ENCODE assay signal across 8 mouse cellular contexts in the genomic region with DNA sequence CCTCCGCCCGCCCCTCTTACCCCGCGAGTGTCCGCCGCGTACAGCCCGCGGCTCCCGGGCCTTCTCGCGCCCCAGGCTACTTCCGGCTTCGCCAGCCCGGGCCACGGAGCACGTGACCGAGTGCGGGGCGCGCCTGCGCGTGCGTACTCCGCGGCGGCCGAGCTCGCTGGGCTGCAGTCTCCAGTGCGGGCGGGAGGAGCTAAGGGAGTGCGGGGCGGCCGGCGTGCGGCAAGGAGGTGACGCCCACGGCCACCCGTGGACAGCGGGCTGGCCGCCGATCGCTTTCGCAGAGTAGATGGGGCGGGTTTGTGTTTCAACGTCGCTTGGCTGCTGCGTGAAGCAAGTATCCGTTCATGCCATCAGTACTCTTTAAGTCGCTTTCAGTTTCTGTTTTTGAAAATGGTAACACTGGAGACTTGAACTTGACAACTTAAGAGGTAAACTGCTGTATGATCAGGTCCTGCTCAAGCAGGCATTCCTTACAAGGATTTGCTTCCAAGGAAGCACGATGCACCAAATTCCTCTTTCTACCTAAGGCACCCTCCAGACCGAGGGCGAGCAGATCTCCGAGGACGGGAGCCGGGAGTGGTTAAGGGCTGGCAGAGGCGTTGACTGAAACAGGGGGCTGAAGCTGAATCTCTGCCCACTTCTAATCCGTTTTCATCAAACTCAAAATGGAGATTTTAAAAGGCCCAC. TPM values are rescaled to one million over a fixed set of nuclear protein-coding genes. Genes with fewer than 3 reads are reported as not detected.
DNase-seq lines count a peak whose midpoint lies in the region; ATAC-seq lines count a peak whose summit lies in the region.

A gene (minus strand): TSS at position 113 of the 696 bp plus-strand sequence.

- no peaks in the 10 kb centered on the region for H3K9me3 ChIP-seq in embryonic facial prominence, embryonic 14.5 days (ENCODE audit: control insufficient read depth, low read length)
- no peaks in the 10 kb centered on the region for H3K9me3 ChIP-seq in kidney, embryonic 14.5 days (ENCODE audit: control insufficient read depth, low read length)
- no peaks in the 10 kb centered on the region for H3K9me3 ChIP-seq in limb, embryonic 15.5 days

- peak within 1 kb of the TSS; percentile 95 for H3K9ac ChIP-seq in embryonic facial prominence, embryonic 14.5 days (ENCODE audit: low read depth, low read length)
- H3K9ac ChIP-seq in kidney, embryonic 14.5 days (ENCODE audit: low read depth, low read length), result peak within 1 kb of the TSS; percentile 92
- H3K9ac ChIP-seq in limb, embryonic 15.5 days, result peak within 1 kb of the TSS; percentile 87

- WGBS in embryonic facial prominence, embryonic 14.5 days, result under 1% methylated on average over 41 of the region's 58 CpGs
- under 1% methylated on average over 42 of the region's 58 CpGs for WGBS in kidney, embryonic 14.5 days
- under 1% methylated on average over 52 of the region's 58 CpGs for WGBS in limb, embryonic 15.5 days

- peak within 1 kb of the TSS; percentile 81 for H3K27ac ChIP-seq in embryonic facial prominence, embryonic 14.5 days (replicated peaks; ENCODE audit: low read depth, low read length)
- H3K27ac ChIP-seq in kidney, embryonic 14.5 days (ENCODE audit: low read depth, low read length), result peak within 1 kb of the TSS; percentile 62
- peak within 1 kb of the TSS; percentile 82 for H3K27ac ChIP-seq in limb, embryonic 15.5 days

- peak within 1 kb of the TSS; percentile 84 for H3K4me3 ChIP-seq in embryonic facial prominence, embryonic 14.5 days (ENCODE audit: low read depth, low read length)
- H3K4me3 ChIP-seq in kidney, embryonic 14.5 days (ENCODE audit: low read length), result peak within 1 kb of the TSS; percentile 85
- peak within 1 kb of the TSS; percentile 85 for H3K4me3 ChIP-seq in limb, embryonic 15.5 days

- ATAC-seq in embryonic facial prominence, embryonic 14.5 days (ENCODE audit: low read depth), result peak; percentile 98
- peak; percentile 98 for ATAC-seq in kidney, embryonic 14.5 days (ENCODE audit: low FRiP score, low TSS enrichment)
- ATAC-seq in limb, embryonic 15.5 days (ENCODE audit: insufficient number of reproducible peaks, low FRiP score, low TSS enrichment, low read depth), result peak; percentile 95

- peak within 1 kb of the TSS; percentile 73 for H3K4me2 ChIP-seq in embryonic facial prominence, embryonic 14.5 days (ENCODE audit: low read depth, low read length)
- H3K4me2 ChIP-seq in kidney, embryonic 14.5 days (replicated peaks; ENCODE audit: low read depth, low read length), result peak within 1 kb of the TSS; percentile 57
- H3K4me2 ChIP-seq in limb, embryonic 15.5 days, result peak within 1 kb of the TSS; percentile 63

- DNase-seq in 3T3-L1 (ENCODE audit: low read depth, low spot score), result peak; percentile 79
- DNase-seq in adrenal gland, postnatal 4 days (ENCODE audit: low spot score in 2 of 2), result peak; percentile 87 to 88
- DNase-seq in embryonic facial prominence, embryonic 14.5 days (ENCODE audit: low spot score), result peak; percentile 95
- peak; percentile 92 for DNase-seq in heart, adult 8-10 months (ENCODE audit: low spot score)
- peak; percentile 88 to 92 for DNase-seq in monocyte, adult 2 months (ENCODE audit: low read depth in 1 of 2, low spot score in 2 of 2)
- DNase-seq in spleen, postnatal 36 days (ENCODE audit: low spot score in 2 of 2), result peak; percentile 91 to 92

- H3K36me3 ChIP-seq in embryonic facial prominence, embryonic 14.5 days (ENCODE audit: control insufficient read depth, insufficient read depth, low read length), result peaks cover 26% of the 10 kb centered on the region
- H3K36me3 ChIP-seq in kidney, embryonic 14.5 days (ENCODE audit: control insufficient read depth, insufficient read depth, low read length), result peaks cover 31% of the 10 kb centered on the region
- peaks cover 44% of the 10 kb centered on the region for H3K36me3 ChIP-seq in limb, embryonic 15.5 days

- H3K4me1 ChIP-seq in embryonic facial prominence, embryonic 14.5 days (ENCODE audit: control insufficient read depth, insufficient read depth, low read length), result peaks cover 8% of the 10 kb centered on the region
- H3K4me1 ChIP-seq in kidney, embryonic 14.5 days (ENCODE audit: control insufficient read depth, insufficient read depth, low read length), result peaks cover 9% of the 10 kb centered on the region; the same call in 1 of the 2 replicates
- H3K4me1 ChIP-seq in limb, embryonic 15.5 days, result peaks cover 11% of the 10 kb centered on the region; the same call in 1 of the 2 replicates

- no peaks in the 10 kb centered on the region for H3K27me3 ChIP-seq in embryonic facial prominence, embryonic 14.5 days (replicated peaks; ENCODE audit: control insufficient read depth, insufficient read depth, low read length)
- no peaks in the 10 kb centered on the region for H3K27me3 ChIP-seq in kidney, embryonic 14.5 days (ENCODE audit: control insufficient read depth, insufficient read depth, low read length)
- no peaks in the 10 kb centered on the region for H3K27me3 ChIP-seq in limb, embryonic 15.5 days

RNA-seq across cellular contexts. Expression of the gene that starts here (rescaled TPM):
- 10 to 100 TPM; 44.3 to 53.2 TPM for total RNA-seq in adrenal gland, postnatal 4 days (2021)
- 28.6 and 32.4 TPM in 2 replicates for polyA plus RNA-seq in embryonic facial prominence, embryonic 14.5 days (2014; fragmentation: Nextera tagmentation; extraction: Ambion mirVana)
- total RNA-seq in heart, adult 8-10 months (2022), result 10 to 100 TPM; 12.0 to 17.2 (median 16.2) TPM
- polyA plus RNA-seq in kidney, embryonic 14.5 days (2014; fragmentation: Nextera tagmentation; extraction: Ambion mirVana), result 21.2 and 37.5 TPM in 2 replicates
- 31.1 and 32.5 TPM in 2 replicates for polyA plus RNA-seq in limb, embryonic 15.5 days (2015; fragmentation: Nextera tagmentation; extraction: Ambion mirVana)

Comparison
In these comparisons a context has a peak if more than half of its experiments do, and no peak if none do; other contexts are left out.
1. Peak in every context shown above with its lines: DNase-seq, ATAC-seq, H3K4me3 ChIP-seq and H3K27ac ChIP-seq.